Mouse (Mus musculus) E14TG2a.4 (cell line): ENCODE measurements at regions not wholly inside any gene's neighbourhood (a gene's known extent, or its start where the extent isn't known, plus 50 kb on each side); places are given as distances from the start of the nearest gene placed in this dataset.

Experiments
- CTCF ChIP-seq: conservative IDR thresholded peaks from 2 replicates; pipeline ENCODE4 v1.5.1; 2014; ENCODE audit warnings: low read length
- NANOG ChIP-seq: IDR thresholded peaks from 2 replicates; pipeline ENCODE4 v1.6.1; 2014; ENCODE audit warnings: borderline replicate concordance, low read length, mixed read lengths

DNA sequence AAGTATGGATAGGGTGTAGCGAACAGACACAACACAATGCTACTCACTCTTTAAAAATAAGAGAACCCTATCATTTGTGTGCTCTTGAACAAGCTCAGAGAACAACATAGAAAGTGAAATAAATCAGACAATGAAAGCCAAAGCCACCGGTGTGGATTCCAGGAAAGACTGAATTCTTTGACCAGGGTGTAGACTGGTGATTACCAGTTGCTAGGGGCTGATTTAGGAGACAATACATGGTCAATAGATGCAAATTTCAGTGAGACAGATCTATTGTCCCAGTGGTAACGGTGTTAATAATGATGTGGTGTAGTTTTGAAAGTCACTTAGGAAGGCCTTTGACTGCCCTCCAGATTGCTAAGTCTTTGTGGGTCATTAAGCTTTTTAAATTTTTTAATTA, 94.3 kb upstream of the Zfp366 start:
- TF ChIP-seq CTCF (no peak), NANOG (peak; percentile 78; the same call in 1 of the 2 replicates)
